Mouse (Mus musculus) megakaryocyte progenitor cell, adult 5-6 weeks (primary cell): ENCODE results near the gene Unc93a2. TPM values are rescaled to one million over a fixed set of nuclear protein-coding genes. Genes with fewer than 3 reads are reported as not detected.

Source experiments
- total RNA-seq, 2 experiments: library from RNA; stranded (forward) in 1 of 2; stranded (reverse) in 1 of 2; fragments of 157-497, 149-512 nt in 1 of 2; fragments of 200-1000 nt in 1 of 2; gene quantifications; 2 replicates each; pipeline versions ENCODE4 v1.2.3 to v1.2.4; 2015 to 2017

Gene Unc93a2
- total RNA-seq, 2 experiments from 2014 or later, result not detected

Other genes with a start within 250 kb of the Unc93a2 start
- gene Rps6ka2, start 215.3 kb downstream of the Unc93a2 start, total RNA-seq (2015), result 16.5 and 16.9 TPM in 2 replicates
- gene Rps6ka2, start 215.3 kb downstream of the Unc93a2 start, total RNA-seq (2017), result 18.7 and 20.4 TPM in 2 replicates
- gene Tcp10a, start 60.8 kb downstream of the Unc93a2 start, total RNA-seq (2015), result not detected in 2 replicates
- gene Tcp10a, start 60.8 kb downstream of the Unc93a2 start, total RNA-seq (2017), result not detected in 2 replicates
- gene Ttll2, start 32.8 kb downstream of the Unc93a2 start, total RNA-seq (2015), result not detected in 2 replicates
- not detected in 2 replicates for gene Ttll2, start 32.8 kb downstream of the Unc93a2 start, total RNA-seq (2017)
- gene Gm49630, start 13.5 kb downstream of the Unc93a2 start, total RNA-seq (2015), result not detected in 2 replicates
- not detected in 2 replicates for gene Gm49630, start 13.5 kb downstream of the Unc93a2 start, total RNA-seq (2017)